Mouse (Mus musculus) ES-Bruce4 (cell line): ENCODE data around the gene Eva1b. TPM values are rescaled to one million over a fixed set of nuclear protein-coding genes. Genes with fewer than 3 reads are reported as not detected.
A peak's percentile ranks its signal among the peaks of the same experiment; 100 is the strongest.

Source experiments
- H3K27ac ChIP-seq: 2 replicates; pipeline ENCODE4 v1.5.1; 2012; ENCODE audit warnings: low read length, inconsistent platforms; ENCODE audit not compliant: insufficient read depth
- H3K27me3 ChIP-seq: 2 replicates; pipeline ENCODE4 v1.6.1; 2012; ENCODE audit warnings: mild to moderate bottlenecking, low read length, inconsistent platforms; ENCODE audit not compliant: control insufficient read depth, poor library complexity, insufficient read depth, severe bottlenecking
- H3K36me3 ChIP-seq: 2 replicates; pipeline ENCODE4 v1.6.1; 2012; ENCODE audit warnings: inconsistent platforms, mild to moderate bottlenecking, low read length, moderate library complexity; ENCODE audit not compliant: control insufficient read depth, poor library complexity, insufficient read depth, severe bottlenecking
- H3K4me1 ChIP-seq: one replicate; pipeline ENCODE4 v1.8.1; 2011; ENCODE audit warnings: low read length; ENCODE audit not compliant: control insufficient read depth, insufficient read depth
- H3K4me3 ChIP-seq: 2 replicates; pipeline ENCODE4 v1.5.1; 2011; ENCODE audit warnings: low read depth, mild to moderate bottlenecking, low read length
- H3K9ac ChIP-seq: 2 replicates; pipeline ENCODE4 v1.6.1; 2012; ENCODE audit warnings: low read depth, mild to moderate bottlenecking, inconsistent platforms; ENCODE audit not compliant: poor library complexity, severe bottlenecking
- H3K9me3 ChIP-seq: replicated peaks from 2 replicates; pipeline ENCODE4 v1.6.1; 2012; ENCODE audit warnings: mild to moderate bottlenecking, low read length, inconsistent platforms; ENCODE audit not compliant: control insufficient read depth, poor library complexity, insufficient read depth, severe bottlenecking
- CTCF ChIP-seq: IDR thresholded peaks from one replicate; pipeline ENCODE4 v1.8.1; 2011; ENCODE audit warnings: low read depth, low read length
- EP300 ChIP-seq: IDR thresholded peaks from 2 replicates; pipeline ENCODE4 v1.6.1; 2011; ENCODE audit warnings: low read depth, low read length; ENCODE audit not compliant: insufficient read depth
- POLR2A ChIP-seq: IDR thresholded peaks from one replicate; pipeline ENCODE4 v1.8.1; 2011; ENCODE audit warnings: low read length; ENCODE audit not compliant: insufficient read depth
- polyA plus RNA-seq: library from polyadenylated mRNA; stranded (reverse); fragments of >200 nt; gene quantifications from 2 replicates; pipeline ENCODE4 v1.2.4, GENCODE M21; 2011; ENCODE audit warnings: low read depth; ENCODE audit not compliant: missing spikeins, insufficient read depth, insufficient read length

The Eva1b gene
- polyA plus RNA-seq, 1 experiment, result 15.9 TPM

- peak within 1 kb of the TSS; percentile 97 for H3K27ac ChIP-seq
- no peaks in the 10 kb centered on the region for H3K4me1 ChIP-seq
- H3K9me3 ChIP-seq, result no peaks in the 10 kb centered on the region
- peaks cover 2% of the 10 kb centered on the region; the same call in 1 of the 2 replicates for H3K36me3 ChIP-seq
- TF ChIP-seq EP300 (no peak), CTCF (peak; percentile 36), POLR2A (peak; percentile 49)
- H3K9ac ChIP-seq, result peak within 1 kb of the TSS; percentile 72
- no peaks in the 10 kb centered on the region for H3K27me3 ChIP-seq
- peak within 1 kb of the TSS; percentile 58 for H3K4me3 ChIP-seq
Observed at GRCm38 (mm10) chr4:126103590-126104068, 43.9 kb upstream of the Eva1b start, which contains the start of gene Stk40. TSS of gene Stk40 (plus strand) at chr4:126103957.

DNA sequence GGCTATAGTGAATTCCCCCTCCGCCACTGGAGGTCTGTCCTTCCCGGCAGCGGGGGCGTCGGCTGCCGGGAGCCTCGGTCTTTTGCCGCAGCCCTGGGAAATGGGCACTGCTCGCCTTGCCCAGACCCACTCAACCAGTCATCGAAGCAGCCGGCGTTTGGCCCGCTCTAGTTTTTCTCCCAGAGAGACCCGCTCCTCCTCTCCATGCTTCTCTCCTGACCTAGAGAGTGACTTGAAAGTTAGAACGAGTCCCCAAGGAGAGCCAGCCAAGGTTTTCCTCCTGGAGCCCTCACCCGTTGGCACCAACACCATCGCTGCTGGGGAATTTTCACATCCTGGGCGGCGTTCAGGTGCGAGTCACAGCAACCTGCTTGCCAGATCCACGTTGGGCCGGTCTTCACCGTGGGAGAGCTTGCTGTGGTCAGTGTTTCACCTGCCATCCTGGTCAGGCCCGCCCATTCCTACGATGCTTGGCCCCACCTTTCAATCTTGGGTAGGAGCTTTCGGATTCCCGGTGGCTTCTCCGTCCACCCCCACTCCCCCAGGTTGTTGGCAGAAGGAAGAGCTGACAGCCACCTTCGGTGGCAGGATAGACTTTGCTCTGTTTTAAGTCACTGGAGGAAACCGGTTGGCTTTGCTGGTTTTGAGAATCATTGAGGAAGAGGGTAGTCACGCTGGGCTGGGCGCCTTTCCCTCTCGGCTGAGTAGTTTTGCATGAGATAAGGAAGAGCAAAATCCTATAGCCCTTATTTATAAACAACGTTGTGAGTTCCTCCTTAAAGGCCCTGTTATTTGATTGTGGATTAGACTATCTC is 43.1 kb upstream of the Eva1b start:
- TF ChIP-seq CTCF, result no peak
- no peak for TF ChIP-seq POLR2A
- TF ChIP-seq EP300, result no peak
- Histone ChIP-seq H3K27ac (no peak overlapping the region), H3K27me3 (no peaks in the 10 kb centered on the region), H3K36me3 (no peaks in the 10 kb centered on the region), H3K4me3 (peak overlapping the region; percentile 51), H3K9me3 (no peaks in the 10 kb centered on the region), H3K4me1 (no peaks in the 10 kb centered on the region), H3K9ac (peak overlapping the region; percentile 72)

GRCm38 (mm10) chr4:126105131-126105783 is 42.3 kb upstream of the Eva1b start:
- Histone ChIP-seq H3K9me3 (no peaks in the 10 kb centered on the region), H3K9ac (no peak overlapping the region), H3K27ac (no peak overlapping the region), H3K4me1 (no peaks in the 10 kb centered on the region), H3K36me3 (no peaks in the 10 kb centered on the region), H3K27me3 (no peaks in the 10 kb centered on the region), H3K4me3 (no peak overlapping the region)
- no peak for TF ChIP-seq EP300
- TF ChIP-seq CTCF, result no peak
- no peak for TF ChIP-seq POLR2A

DNA sequence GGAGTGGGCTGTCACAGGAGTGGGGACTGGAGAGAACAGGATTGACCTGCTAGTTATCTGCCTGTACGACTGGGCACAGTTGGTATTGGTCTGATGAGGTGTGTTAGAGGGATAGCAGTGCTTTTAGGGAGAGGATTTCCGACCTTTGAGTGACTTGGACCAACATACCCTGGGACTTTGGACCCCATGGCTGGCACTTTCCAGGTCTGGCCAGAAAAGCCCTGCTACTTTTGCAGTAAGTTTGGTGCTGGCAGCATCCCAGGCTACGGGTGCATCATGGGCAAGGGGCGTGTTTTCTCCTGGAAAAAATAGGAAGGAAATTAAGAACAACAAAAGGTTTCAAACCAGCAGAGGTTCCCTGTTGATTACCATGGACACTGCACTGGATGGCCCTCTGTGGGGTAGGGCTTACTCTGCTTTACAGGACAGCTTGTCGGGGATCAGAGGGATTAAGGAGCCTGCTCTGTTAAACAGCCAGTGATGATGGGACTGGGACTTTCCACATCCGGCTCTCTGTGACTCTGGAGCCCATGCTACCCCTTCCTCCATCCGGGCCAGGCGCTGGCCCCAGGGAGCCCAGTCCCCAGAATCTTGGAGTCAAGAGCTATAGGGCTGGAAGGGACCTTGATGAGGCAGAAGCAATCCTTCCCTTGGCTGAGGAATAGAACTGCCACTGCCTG is 39.3 kb upstream of the Eva1b start:
- H3K9me3 ChIP-seq, result no peaks in the 10 kb centered on the region
- H3K27ac ChIP-seq, result no peak overlapping the region
- no peaks in the 10 kb centered on the region for H3K36me3 ChIP-seq
- H3K4me1 ChIP-seq, result peaks cover 2% of the 10 kb centered on the region
- H3K27me3 ChIP-seq, result no peaks in the 10 kb centered on the region
- H3K4me3 ChIP-seq, result no peak overlapping the region
- H3K9ac ChIP-seq, result no peak overlapping the region
- TF ChIP-seq POLR2A, result no peak
- TF ChIP-seq EP300, result no peak
- TF ChIP-seq CTCF, result no peak

DNA sequence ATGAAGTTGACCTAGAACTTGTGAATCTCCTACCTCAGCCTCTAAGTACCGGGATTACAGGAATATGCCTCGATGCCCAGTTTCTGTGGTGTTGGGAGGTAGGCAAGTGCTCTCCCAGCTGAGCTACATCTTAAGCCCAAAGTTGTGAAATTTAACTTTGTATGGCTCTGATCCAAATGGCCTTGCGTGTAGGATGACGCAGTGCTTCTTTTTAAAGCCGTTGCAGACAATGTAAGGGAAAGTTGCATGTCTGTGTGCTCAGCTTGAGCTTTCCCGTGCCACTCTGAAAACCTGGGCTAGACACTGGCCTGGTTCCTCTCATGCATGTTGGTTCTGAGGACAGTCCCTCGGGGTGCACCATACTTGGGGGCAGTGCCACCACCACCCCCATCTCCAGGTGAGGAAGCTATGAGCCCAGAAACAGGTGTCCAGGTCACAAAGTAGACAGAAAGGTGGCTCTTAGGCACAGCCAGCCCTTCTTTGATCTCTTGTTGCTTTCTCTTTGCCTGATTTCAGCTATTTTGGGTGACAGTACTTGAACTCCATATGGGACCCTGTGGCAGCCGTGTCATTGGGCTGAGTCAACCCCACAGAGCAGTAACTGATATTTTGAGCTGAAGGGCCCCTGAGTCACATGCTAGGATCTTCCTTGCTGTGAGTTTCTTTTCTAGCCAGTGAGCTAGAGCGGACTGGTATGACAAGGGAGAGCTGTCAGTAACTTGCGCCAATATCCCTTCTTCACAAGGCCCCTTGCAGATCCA is 37.8 kb upstream of the Eva1b start:
- Histone ChIP-seq H3K9ac (no peak overlapping the region), H3K4me3 (no peak overlapping the region), H3K36me3 (no peaks in the 10 kb centered on the region), H3K4me1 (peaks cover 2% of the 10 kb centered on the region), H3K27ac (no peak overlapping the region), H3K27me3 (no peaks in the 10 kb centered on the region), H3K9me3 (no peaks in the 10 kb centered on the region)
- TF ChIP-seq CTCF (no peak), POLR2A (no peak), EP300 (no peak)
